Mouse (Mus musculus): Measurements from ENCODE around the gene Rhbdl1. TPM values are rescaled to one million over a fixed set of nuclear protein-coding genes. Genes with fewer than 3 reads are reported as not detected.
A peak's percentile ranks its signal among the peaks of the same experiment; 100 is the strongest.
"Not testable (repeated sequence)": the region's sequence is repeated elsewhere in the genome, so short reads cannot be mapped to it uniquely, and the experiment has no call there.

Gene Rhbdl1
- total RNA-seq, 2 experiments from 2014 or later = 13.6 to 18.4 TPM

- no peak for DNase-seq (ENCODE audit: low spot score in 2 of 2)
Observed at GRCm38 (mm10) chr17:25828223-25828594, 8.9 kb downstream of the Rhbdl1 start.

- no peak for DNase-seq (ENCODE audit: low spot score in 2 of 2)
Observed at GRCm38 (mm10) chr17:25827546-25828222, 9.4 kb downstream of the Rhbdl1 start.

- no peak for DNase-seq (ENCODE audit: low spot score in 2 of 2)
Observed at GRCm38 (mm10) chr17:25827011-25827410, 10.1 kb downstream of the Rhbdl1 start.

GRCm38 (mm10) chr17:25825984-25826570 is 11.0 kb downstream of the Rhbdl1 start:
- no peak for DNase-seq (ENCODE audit: low spot score in 2 of 2)

GRCm38 (mm10) chr17:25825311-25825710 is 11.8 kb downstream of the Rhbdl1 start:
- no peak for DNase-seq (ENCODE audit: low spot score in 2 of 2)

GRCm38 (mm10) chr17:25824362-25825142 is 12.5 kb downstream of the Rhbdl1 start:
- DNase-seq (ENCODE audit: low spot score in 2 of 2) = no peak

- DNase-seq (ENCODE audit: low spot score in 2 of 2) = peak in 1 of 2 experiments; percentile 66
Observed at GRCm38 (mm10) chr17:25823452-25823851, 13.6 kb downstream of the Rhbdl1 start, which contains the start of gene Wdr24. TSS of gene Wdr24 (plus strand) at chr17:25823627.

GRCm38 (mm10) chr17:25818851-25819780 is 18.0 kb downstream of the Rhbdl1 start:
- DNase-seq (ENCODE audit: low spot score in 2 of 2) = no peak

- no peak for DNase-seq (ENCODE audit: low spot score in 2 of 2)
Observed at GRCm38 (mm10) chr17:25817662-25818061, 19.4 kb downstream of the Rhbdl1 start.

GRCm38 (mm10) chr17:25813471-25813870 is 23.6 kb downstream of the Rhbdl1 start:
- peak; percentile 85 to 86 for DNase-seq (ENCODE audit: low spot score in 2 of 2)

- DNase-seq (ENCODE audit: low spot score in 2 of 2) = no peak
Observed at GRCm38 (mm10) chr17:25810890-25811289, 26.2 kb downstream of the Rhbdl1 start.

GRCm38 (mm10) chr17:25809606-25810340 is 27.3 kb downstream of the Rhbdl1 start:
- no peak for DNase-seq (ENCODE audit: low spot score in 2 of 2)

- peak; percentile 78 to 83 for DNase-seq (ENCODE audit: low spot score in 2 of 2)
Observed at GRCm38 (mm10) chr17:25808789-25809605, 28.1 kb downstream of the Rhbdl1 start, which contains the start of gene Fbxl16. TSS of gene Fbxl16 (plus strand) at chr17:25809085.

GRCm38 (mm10) chr17:25808028-25808427 is 29.1 kb downstream of the Rhbdl1 start:
- no peak for DNase-seq (ENCODE audit: low spot score in 2 of 2)

- DNase-seq (ENCODE audit: low spot score in 2 of 2) = not testable (repeated sequence)
Observed at GRCm38 (mm10) chr17:25807452-25807851, 29.6 kb downstream of the Rhbdl1 start.

GRCm38 (mm10) chr17:25806507-25806906 is 30.6 kb downstream of the Rhbdl1 start:
- DNase-seq (ENCODE audit: low spot score in 2 of 2) = no peak

GRCm38 (mm10) chr17:25802825-25803517 is 34.1 kb downstream of the Rhbdl1 start:
- DNase-seq (ENCODE audit: low spot score in 2 of 2) = peak in 1 of 2 experiments; percentile 68

GRCm38 (mm10) chr17:25801029-25801428 is 36.1 kb downstream of the Rhbdl1 start:
- peak in 1 of 2 experiments; percentile 55 for DNase-seq (ENCODE audit: low spot score in 2 of 2)

Measured in adrenal gland, adult 18-20 months (tissue).